In genomic region chr9:114562031-114562918, GRCm38 (mm10) we compare ENCODE assay signal across 9 mouse cellular contexts. TPM values are rescaled to one million over a fixed set of nuclear protein-coding genes. Genes with fewer than 3 reads are reported as not detected.
DNase-seq lines count a peak whose midpoint lies in the region; ATAC-seq and TF ChIP-seq lines count a peak whose summit lies in the region.
"Had no signal": no experiment of that assay in that cellular context is flagged by ENCODE, and none has a peak within 500 bp of the region (broad histone marks: within the 10 kb centered on the region; RNA-seq: fewer than 3 reads in every experiment).

No protein-coding gene starts in this region.

- peak overlapping the region; percentile 15; the same call in 1 of the 2 replicates for H3K27ac ChIP-seq in lung, embryonic 16.5 days (ENCODE audit: low read length)
- no peak overlapping the region for H3K27ac ChIP-seq in forebrain, embryonic 13.5 days
- peak overlapping the region; percentile 96 for H3K27ac ChIP-seq in limb, embryonic 12.5 days
- H3K27ac ChIP-seq in olfactory bulb, adult 2 months (ENCODE audit: insufficient read depth, low read depth, low read length), result no peak overlapping the region

- no peak for DNase-seq in lung, postnatal 36 days
- DNase-seq in kidney, adult 11 months, result no peak
- no peak for DNase-seq in adrenal gland, postnatal 14 days
- DNase-seq in cerebellum, postnatal 4 days (ENCODE audit: low spot score in 2 of 2), result no peak

- H3K4me2 ChIP-seq in lung, embryonic 16.5 days (ENCODE audit: low read depth, low read length), result peak overlapping the region; percentile 85
- H3K4me2 ChIP-seq in forebrain, embryonic 13.5 days, result peak overlapping the region; percentile 83
- peak overlapping the region; percentile 91 for H3K4me2 ChIP-seq in limb, embryonic 12.5 days

- H3K9me3 ChIP-seq in lung, embryonic 16.5 days (ENCODE audit: control insufficient read depth, low read length), result no peaks in the 10 kb centered on the region
- no peaks in the 10 kb centered on the region for H3K9me3 ChIP-seq in forebrain, embryonic 13.5 days (replicated peaks)
- no peaks in the 10 kb centered on the region for H3K9me3 ChIP-seq in limb, embryonic 12.5 days

- H3K4me3 ChIP-seq in lung, embryonic 16.5 days (ENCODE audit: low read length), result peak overlapping the region; percentile 62
- peak overlapping the region; percentile 55 for H3K4me3 ChIP-seq in forebrain, embryonic 13.5 days
- peak overlapping the region; percentile 72 for H3K4me3 ChIP-seq in limb, embryonic 12.5 days (replicated peaks)
- H3K4me3 ChIP-seq in olfactory bulb, adult 2 months (ENCODE audit: insufficient read depth, low read depth, low read length), result peak overlapping the region; percentile 57

- no peak for TF ChIP-seq CTCF in olfactory bulb, adult 2 months (IDR thresholded peaks at IDR 0.05; ENCODE audit: insufficient read depth, low read depth, low read length)

- peak overlapping the region; percentile 75 for H3K9ac ChIP-seq in lung, embryonic 16.5 days (ENCODE audit: low read length)
- no peak overlapping the region; the same call in 1 of the 2 replicates for H3K9ac ChIP-seq in forebrain, embryonic 13.5 days
- H3K9ac ChIP-seq in limb, embryonic 12.5 days (replicated peaks), result peak overlapping the region; percentile 89

- peaks cover 5% of the 10 kb centered on the region for H3K27me3 ChIP-seq in lung, embryonic 16.5 days (ENCODE audit: control insufficient read depth, insufficient read depth, low read depth, low read length)
- H3K27me3 ChIP-seq in forebrain, embryonic 13.5 days, result peaks cover 82% of the 10 kb centered on the region
- no peaks in the 10 kb centered on the region; the same call in none of the 2 replicates for H3K27me3 ChIP-seq in limb, embryonic 12.5 days

- TF ChIP-seq POLR2A in olfactory bulb, adult 2 months (IDR thresholded peaks at IDR 0.05; ENCODE audit: insufficient read depth, low read depth, low read length), result no peak

- under 1% methylated on average over 61 of the region's 101 CpGs for WGBS in lung, embryonic 16.5 days
- under 1% methylated on average over 58 of the region's 101 CpGs for WGBS in forebrain, embryonic 13.5 days
- WGBS in limb, embryonic 12.5 days, result under 1% methylated on average over 101 of the region's 101 CpGs
- WGBS in olfactory bulb, adult 2 months, result under 1% methylated on average over 101 of the region's 101 CpGs

- H3K4me1 ChIP-seq in lung, embryonic 16.5 days (replicated peaks; ENCODE audit: control insufficient read depth, insufficient read depth, low read length), result peaks cover 6% of the 10 kb centered on the region; the same call in 1 of the 2 replicates
- H3K4me1 ChIP-seq in forebrain, embryonic 13.5 days, result peaks cover 40% of the 10 kb centered on the region
- H3K4me1 ChIP-seq in limb, embryonic 12.5 days (replicated peaks), result peaks cover 49% of the 10 kb centered on the region
- peaks cover 13% of the 10 kb centered on the region for H3K4me1 ChIP-seq in olfactory bulb, adult 2 months (ENCODE audit: control insufficient read depth, insufficient read depth, low read length)

- peak; percentile 18; the same call in 1 of the 2 replicates for ATAC-seq in lung, embryonic 16.5 days (ENCODE audit: low read depth)
- peak; percentile 36; the same call in 1 of the 2 replicates for ATAC-seq in forebrain, embryonic 13.5 days
- ATAC-seq in limb, embryonic 12.5 days (ENCODE audit: insufficient number of reproducible peaks, insufficient read depth, low FRiP score, low TSS enrichment, low read depth), result no peak

- H3K36me3 ChIP-seq in lung, embryonic 16.5 days (ENCODE audit: control insufficient read depth, insufficient read depth, low read length), result no peaks in the 10 kb centered on the region
- H3K36me3 ChIP-seq in forebrain, embryonic 13.5 days (ENCODE audit: poor library complexity, severe bottlenecking), result no peaks in the 10 kb centered on the region
- no peaks in the 10 kb centered on the region for H3K36me3 ChIP-seq in limb, embryonic 12.5 days

RNA-seq across cellular contexts. Expression of gene Trim71, which starts 1.9 kb away (rescaled TPM):
- polyA plus RNA-seq in lung, embryonic 16.5 days (2015; fragmentation: Nextera tagmentation; extraction: Ambion mirVana), result 0.79 and 0.87 TPM in 2 replicates
- 0.13 and 0.14 TPM in 2 replicates for polyA plus RNA-seq in forebrain, embryonic 13.5 days (2015; fragmentation: Nextera tagmentation; extraction: Ambion mirVana)
- 1.6 and 2.3 TPM in 2 replicates for polyA plus RNA-seq in limb, embryonic 12.5 days (2016; fragmentation: Nextera tagmentation; extraction: Ambion mirVana)
- polyA plus RNA-seq in olfactory bulb, adult 2 months (2012; ENCODE audit: insufficient read depth, insufficient read length, low replicate concordance, missing spikeins), result not detected in 2 replicates
- total RNA-seq in adrenal gland, postnatal 14 days (2021), result 0.04 TPM in 1 of 2 replicates, not detected in the other
- polyA plus RNA-seq: large intestine, adult 2 months had no signal

RNA-seq across cellular contexts. Expression of gene C130032M10Rik, which starts 46.8 kb away (rescaled TPM):
- 0.21 and 0.72 TPM in 2 replicates for polyA plus RNA-seq in lung, embryonic 16.5 days (2015; fragmentation: Nextera tagmentation; extraction: Ambion mirVana)
- not detected in 2 replicates for polyA plus RNA-seq in forebrain, embryonic 13.5 days (2015; fragmentation: Nextera tagmentation; extraction: Ambion mirVana)
- polyA plus RNA-seq in limb, embryonic 12.5 days (2016; fragmentation: Nextera tagmentation; extraction: Ambion mirVana), result 0.41 and 0.70 TPM in 2 replicates
- polyA plus RNA-seq in olfactory bulb, adult 2 months (2012; ENCODE audit: insufficient read depth, insufficient read length, low replicate concordance, missing spikeins), result not detected in 2 replicates
- not detected in 2 replicates for total RNA-seq in adrenal gland, postnatal 14 days (2021)
- polyA plus RNA-seq: large intestine, adult 2 months had no signal

RNA-seq across cellular contexts. Expression of gene Ccr4, which starts 57.6 kb away (rescaled TPM):
- 0.11 and 0.25 TPM in 2 replicates for polyA plus RNA-seq in lung, embryonic 16.5 days (2015; fragmentation: Nextera tagmentation; extraction: Ambion mirVana)
- not detected in 2 replicates for polyA plus RNA-seq in forebrain, embryonic 13.5 days (2015; fragmentation: Nextera tagmentation; extraction: Ambion mirVana)
- not detected in 2 replicates for polyA plus RNA-seq in limb, embryonic 12.5 days (2016; fragmentation: Nextera tagmentation; extraction: Ambion mirVana)
- not detected in 2 replicates for polyA plus RNA-seq in olfactory bulb, adult 2 months (2012; ENCODE audit: insufficient read depth, insufficient read length, low replicate concordance, missing spikeins)
- not detected in 2 replicates for total RNA-seq in adrenal gland, postnatal 14 days (2021)

Comparison
In these comparisons a context has a peak if more than half of its experiments do, and no peak if none do; other contexts are left out.
1. H3K27ac ChIP-seq: peak in lung, embryonic 16.5 days (single experiment) and limb, embryonic 12.5 days (single experiment); none in forebrain, embryonic 13.5 days (single experiment) and olfactory bulb, adult 2 months (single experiment).
2. Peak in every context shown above with its lines, with median percentiles within 50 percentile points of each other: H3K4me2 ChIP-seq and H3K4me3 ChIP-seq.